10 mouse cellular contexts compared by ENCODE assay signal in genomic region chr14:66557631-66558030, GRCm38 (mm10).
DNase-seq lines count a peak whose midpoint lies in the region; ATAC-seq lines count a peak whose summit lies in the region.
"Had no signal": no experiment of that assay in that cellular context is flagged by ENCODE, and none has a peak within 500 bp of the region (broad histone marks: within the 10 kb centered on the region; RNA-seq: fewer than 3 reads in every experiment).

No protein-coding gene starts in this region.

- H3K9ac ChIP-seq in heart, embryonic 12.5 days, result no peak overlapping the region

- H3K27me3 ChIP-seq in heart, embryonic 12.5 days (replicated peaks), result no peaks in the 10 kb centered on the region
- H3K27me3 ChIP-seq in hindbrain, embryonic 10.5 days (ENCODE audit: insufficient read depth, poor library complexity, severe bottlenecking), result no peaks in the 10 kb centered on the region

- no peak overlapping the region for H3K27ac ChIP-seq in heart, embryonic 12.5 days (ENCODE audit: poor library complexity, severe bottlenecking)
- no peak overlapping the region for H3K27ac ChIP-seq in hindbrain, embryonic 10.5 days

- ATAC-seq in heart, embryonic 12.5 days (ENCODE audit: insufficient number of reproducible peaks, low FRiP score), result no peak

- H3K36me3 ChIP-seq in heart, embryonic 12.5 days, result no peaks in the 10 kb centered on the region
- H3K36me3 ChIP-seq in hindbrain, embryonic 10.5 days, result no peaks in the 10 kb centered on the region

- WGBS in heart, embryonic 12.5 days, result 65% methylated on average over 8 of the region's 8 CpGs
- 78% methylated on average over 8 of the region's 8 CpGs for WGBS in hindbrain, embryonic 10.5 days

- no peaks in the 10 kb centered on the region for H3K9me3 ChIP-seq in heart, embryonic 12.5 days (replicated peaks)
- no peaks in the 10 kb centered on the region for H3K9me3 ChIP-seq in hindbrain, embryonic 10.5 days

- peak; percentile 74 to 85 for DNase-seq in heart, adult 18-20 months
- peak; percentile 14 for DNase-seq in urinary bladder, postnatal 25 days (ENCODE audit: low spot score)
- DNase-seq in urinary bladder, adult 2 months (ENCODE audit: low spot score), result no peak
- DNase-seq in kidney, adult 9 months, result peak; percentile 8
- DNase-seq in layer of hippocampus, adult 8-10 months (ENCODE audit: low spot score in 2 of 2), result no peak
- no peak for DNase-seq in hindbrain, embryonic 10.5 days (ENCODE audit: low spot score)
- no peak for DNase-seq in cerebellum, postnatal 10 days
- DNase-seq: cerebellum, adult 9-10 months; thymus, postnatal 4 days had no signal

- no peaks in the 10 kb centered on the region for H3K4me1 ChIP-seq in heart, embryonic 12.5 days (replicated peaks)
- H3K4me1 ChIP-seq in hindbrain, embryonic 10.5 days (replicated peaks), result peaks cover 11% of the 10 kb centered on the region

- H3K4me2 ChIP-seq in heart, embryonic 12.5 days, result no peak overlapping the region

- H3K4me3 ChIP-seq in heart, embryonic 12.5 days, result no peak overlapping the region
- no peak overlapping the region for H3K4me3 ChIP-seq in hindbrain, embryonic 10.5 days

Comparison
In these comparisons a context has a peak if more than half of its experiments do, and no peak if none do; other contexts are left out.
1. DNase-seq: peak in heart, adult 18-20 months (2 of 2), urinary bladder, postnatal 25 days (single experiment) and kidney, adult 9 months (single experiment); none in urinary bladder, adult 2 months (single experiment), layer of hippocampus, adult 8-10 months (0 of 2), hindbrain, embryonic 10.5 days (single experiment) and cerebellum, postnatal 10 days (0 of 2).